Mouse (Mus musculus): ENCODE results near the gene Lpcat3. TPM values are rescaled to one million over a fixed set of nuclear protein-coding genes. Genes with fewer than 3 reads are reported as not detected.

Gene Lpcat3
- polyA plus RNA-seq, 1 experiment from 2014 or later, result 44.1 TPM

DNA sequence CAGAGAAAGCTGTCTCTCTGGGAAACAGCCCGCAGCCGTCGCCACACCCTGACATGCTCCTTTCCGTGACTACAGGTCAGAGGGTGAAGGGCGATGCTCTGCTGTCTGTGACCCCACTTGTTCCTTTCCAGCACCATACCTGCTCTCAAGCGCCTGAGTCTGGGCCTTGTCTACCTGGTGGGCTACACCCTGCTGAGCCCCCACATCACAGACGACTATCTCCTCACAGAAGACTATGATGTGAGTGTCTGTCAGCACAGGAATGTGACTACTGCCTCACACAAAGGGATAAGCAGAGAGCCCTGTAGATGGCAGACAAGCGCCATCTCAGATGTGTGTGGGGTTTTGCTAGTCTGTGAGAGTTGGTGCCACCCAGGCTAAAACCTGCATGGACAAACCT lies 38.5 kb downstream of the Lpcat3 start:
- H3K9me3 ChIP-seq, result no peaks in the 10 kb centered on the region
- peaks cover 6% of the 10 kb centered on the region for H3K4me1 ChIP-seq
- WGBS, result 83% methylated on average over 8 of the region's 8 CpGs
- no peak for DNase-seq (ENCODE audit: extremely low spot score, low spot score)
- no peak overlapping the region for H3K27ac ChIP-seq
- H3K36me3 ChIP-seq (replicated peaks), result peaks cover 79% of the 10 kb centered on the region
- no peak overlapping the region for H3K4me3 ChIP-seq
- H3K27me3 ChIP-seq (ENCODE audit: poor library complexity, severe bottlenecking), result no peaks in the 10 kb centered on the region

DNA sequence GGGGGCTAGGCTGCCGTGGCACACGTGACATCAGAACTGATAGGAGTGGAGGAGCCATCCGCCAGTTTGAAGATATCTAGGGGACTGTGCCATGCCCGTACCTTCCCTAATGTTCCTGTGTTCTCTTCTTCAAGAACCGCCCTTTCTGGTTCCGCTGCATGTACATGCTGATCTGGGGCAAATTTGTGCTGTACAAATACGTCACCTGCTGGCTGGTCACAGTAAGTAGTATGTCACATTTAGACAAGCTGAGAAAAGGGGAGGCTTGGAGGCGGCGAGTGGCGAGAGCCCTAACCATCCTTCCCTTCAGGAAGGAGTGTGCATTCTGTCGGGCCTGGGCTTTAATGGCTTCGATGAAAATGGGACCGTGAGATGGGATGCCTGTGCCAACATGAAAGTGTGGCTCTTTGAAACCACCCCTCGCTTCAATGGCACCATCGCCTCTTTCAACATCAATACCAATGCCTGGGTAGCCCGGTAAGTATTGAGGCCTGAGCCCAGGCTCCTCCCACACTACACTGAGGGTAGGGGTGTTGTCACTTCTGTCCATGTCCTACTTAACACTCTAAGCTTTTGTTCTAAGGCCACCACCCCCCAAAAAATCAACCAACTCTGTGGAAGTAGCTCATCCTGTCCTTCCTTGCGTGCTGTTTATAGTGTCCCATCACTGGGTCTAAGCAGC lies 39.4 kb downstream of the Lpcat3 start:
- peaks cover 88% of the 10 kb centered on the region for H3K36me3 ChIP-seq (replicated peaks)
- H3K27me3 ChIP-seq (ENCODE audit: poor library complexity, severe bottlenecking), result no peaks in the 10 kb centered on the region
- no peak for DNase-seq (ENCODE audit: extremely low spot score, low spot score)
- 95% methylated on average over 17 of the region's 17 CpGs for WGBS
- no peaks in the 10 kb centered on the region for H3K9me3 ChIP-seq
- no peak overlapping the region for H3K27ac ChIP-seq
- H3K4me1 ChIP-seq, result peaks cover 6% of the 10 kb centered on the region
- H3K4me3 ChIP-seq, result no peak overlapping the region

DNA sequence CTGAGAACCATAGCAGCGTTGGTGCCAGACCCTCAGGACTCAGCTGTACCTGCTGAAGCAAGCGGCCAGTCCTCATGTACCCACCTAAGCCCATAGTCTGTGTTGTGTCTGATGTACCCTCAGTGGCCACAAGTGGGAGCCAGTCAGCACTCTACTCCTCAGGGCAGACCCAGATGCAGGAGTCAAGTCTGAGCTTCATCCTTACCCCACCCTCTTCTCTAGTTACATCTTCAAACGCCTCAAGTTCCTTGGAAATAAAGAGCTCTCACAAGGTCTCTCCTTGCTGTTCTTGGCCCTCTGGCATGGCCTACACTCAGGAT lies 39.9 kb downstream of the Lpcat3 start:
- Histone ChIP-seq H3K27me3 (ENCODE audit: poor library complexity, severe bottlenecking) (no peaks in the 10 kb centered on the region), H3K27ac (no peak overlapping the region), H3K4me3 (no peak overlapping the region), H3K9me3 (no peaks in the 10 kb centered on the region), H3K36me3 (replicated peaks) (peaks cover 93% of the 10 kb centered on the region), H3K4me1 (peaks cover 6% of the 10 kb centered on the region)
- DNase-seq (ENCODE audit: extremely low spot score, low spot score), result peak; percentile 51
- 53% methylated on average over 3 of the region's 3 CpGs for WGBS

DNA sequence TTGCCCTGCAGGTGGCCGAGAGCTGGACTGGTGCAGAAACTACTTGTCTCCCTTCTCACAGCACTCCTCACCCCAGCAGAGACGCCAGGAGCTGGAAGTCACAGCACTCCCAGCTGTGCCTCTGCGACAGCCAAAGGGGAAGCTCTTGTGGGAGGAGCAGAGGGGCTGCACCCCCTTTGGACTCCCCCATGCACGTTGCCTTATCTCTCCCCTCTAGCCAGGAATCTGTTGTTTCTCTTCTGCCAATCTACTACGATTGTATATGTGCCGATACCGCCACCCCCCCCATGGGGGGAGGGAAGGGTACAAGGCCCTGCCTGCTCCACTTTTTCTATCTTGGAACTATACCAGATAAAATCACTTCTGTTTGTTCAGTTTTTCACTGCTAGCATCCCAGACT lies 41.0 kb downstream of the Lpcat3 start:
- peaks cover 100% of the 10 kb centered on the region for H3K36me3 ChIP-seq (replicated peaks)
- H3K9me3 ChIP-seq, result no peaks in the 10 kb centered on the region
- 86% methylated on average over 7 of the region's 7 CpGs for WGBS
- DNase-seq (ENCODE audit: extremely low spot score, low spot score), result no peak
- no peaks in the 10 kb centered on the region for H3K4me1 ChIP-seq
- no peak overlapping the region for H3K4me3 ChIP-seq
- H3K27ac ChIP-seq, result no peak overlapping the region
- no peaks in the 10 kb centered on the region for H3K27me3 ChIP-seq (ENCODE audit: poor library complexity, severe bottlenecking)

DNA sequence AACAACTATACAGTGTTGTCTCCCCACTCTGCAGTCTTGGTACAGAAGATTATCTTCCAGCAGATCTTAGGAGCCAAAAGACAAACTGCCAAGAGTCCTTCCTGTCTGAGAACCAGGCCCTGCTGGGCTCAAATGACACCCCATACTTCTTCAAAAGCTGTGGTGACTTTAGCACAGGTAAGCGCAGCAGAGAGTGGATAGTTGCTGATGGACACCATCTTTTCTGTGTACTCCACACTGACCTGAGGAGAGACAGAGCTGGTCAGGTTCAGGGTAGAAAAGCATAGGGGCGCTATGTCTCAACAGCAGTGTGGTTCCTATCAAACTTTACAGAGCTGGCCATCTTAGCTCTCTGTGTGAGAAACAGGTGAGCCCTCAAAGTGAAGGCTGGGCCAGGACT lies 41.6 kb downstream of the Lpcat3 start:
- H3K4me3 ChIP-seq, result no peak overlapping the region
- no peak overlapping the region for H3K27ac ChIP-seq
- peaks cover 3% of the 10 kb centered on the region for H3K4me1 ChIP-seq
- no peak for DNase-seq (ENCODE audit: extremely low spot score, low spot score)
- no peaks in the 10 kb centered on the region for H3K27me3 ChIP-seq (ENCODE audit: poor library complexity, severe bottlenecking)
- H3K9me3 ChIP-seq, result no peaks in the 10 kb centered on the region
- H3K36me3 ChIP-seq (replicated peaks), result peaks cover 100% of the 10 kb centered on the region
- WGBS, result 96% methylated on average over 2 of the region's 2 CpGs

DNA sequence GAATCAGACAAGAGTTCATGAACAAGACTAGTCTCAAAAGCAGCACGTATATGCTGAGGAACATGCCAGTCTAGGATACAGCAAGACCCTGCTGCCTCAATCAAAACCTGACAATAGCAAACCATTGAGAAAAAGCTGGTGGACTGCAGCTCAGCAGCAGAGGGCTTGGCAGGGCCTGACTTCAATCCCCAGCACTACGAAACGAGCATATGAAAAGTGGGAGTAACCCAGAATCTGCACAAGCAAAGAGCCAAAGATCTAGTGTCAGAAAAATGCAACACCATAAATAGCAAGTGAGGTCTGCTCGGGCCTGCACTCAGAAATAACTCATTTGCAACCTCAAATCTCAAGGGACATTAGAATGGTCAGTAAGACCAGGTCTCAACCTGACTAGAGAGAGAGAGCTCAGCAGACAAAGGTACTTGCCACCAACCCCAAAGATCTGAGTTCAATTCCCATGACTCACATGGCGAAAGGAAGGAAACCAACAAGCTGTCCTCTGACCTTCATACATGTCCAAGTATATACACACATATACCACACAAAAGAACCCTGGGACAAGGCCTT lies 43.3 kb downstream of the Lpcat3 start:
- peaks cover 97% of the 10 kb centered on the region for H3K36me3 ChIP-seq (replicated peaks)

DNA sequence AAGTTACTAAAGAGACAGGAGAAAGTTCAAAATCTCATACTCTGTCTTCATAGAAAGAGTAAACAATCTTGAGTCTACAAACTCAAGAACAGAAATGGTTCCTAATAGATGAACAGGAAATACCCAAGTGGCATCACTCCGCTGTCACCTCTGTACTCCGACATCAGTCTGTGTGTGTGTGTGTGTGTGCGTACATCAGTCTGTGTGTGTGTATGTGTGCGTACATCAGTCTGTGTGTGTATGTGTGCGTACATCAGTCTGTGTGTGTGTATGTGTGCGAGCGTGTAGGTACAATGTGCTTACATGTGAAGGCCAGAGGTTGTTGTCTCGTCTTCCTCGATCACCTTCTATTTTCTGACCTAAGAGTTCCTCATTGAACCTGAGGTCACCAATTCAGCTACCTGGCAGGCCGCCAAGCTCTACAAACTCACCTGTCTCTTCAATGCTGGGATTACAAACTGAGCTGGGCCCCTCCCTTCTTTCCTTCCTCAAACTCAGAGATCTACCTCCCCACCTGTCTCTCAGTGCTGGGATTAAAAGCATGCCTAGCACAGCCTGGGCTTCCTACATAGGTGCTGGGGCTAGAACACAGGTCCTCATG lies 45.6 kb downstream of the Lpcat3 start:
- no peak for DNase-seq (ENCODE audit: extremely low spot score, low spot score)
- Histone ChIP-seq H3K9me3 (no peaks in the 10 kb centered on the region), H3K27ac (no peak overlapping the region), H3K4me1 (peaks cover 30% of the 10 kb centered on the region), H3K4me3 (no peak overlapping the region), H3K36me3 (replicated peaks) (peaks cover 76% of the 10 kb centered on the region), H3K27me3 (ENCODE audit: poor library complexity, severe bottlenecking) (no peaks in the 10 kb centered on the region)
- WGBS, result 95% methylated on average over 10 of the region's 10 CpGs

More for the DNA sequence above, 43.3 kb downstream of the Lpcat3 start:
- DNase-seq (ENCODE audit: extremely low spot score, low spot score), result no peak
- Histone ChIP-seq H3K27me3 (ENCODE audit: poor library complexity, severe bottlenecking) (no peaks in the 10 kb centered on the region), H3K4me1 (peaks cover 20% of the 10 kb centered on the region), H3K27ac (no peak overlapping the region), H3K4me3 (no peak overlapping the region), H3K9me3 (no peaks in the 10 kb centered on the region)
- WGBS, result 92% methylated on average over 5 of the region's 5 CpGs

DNA sequence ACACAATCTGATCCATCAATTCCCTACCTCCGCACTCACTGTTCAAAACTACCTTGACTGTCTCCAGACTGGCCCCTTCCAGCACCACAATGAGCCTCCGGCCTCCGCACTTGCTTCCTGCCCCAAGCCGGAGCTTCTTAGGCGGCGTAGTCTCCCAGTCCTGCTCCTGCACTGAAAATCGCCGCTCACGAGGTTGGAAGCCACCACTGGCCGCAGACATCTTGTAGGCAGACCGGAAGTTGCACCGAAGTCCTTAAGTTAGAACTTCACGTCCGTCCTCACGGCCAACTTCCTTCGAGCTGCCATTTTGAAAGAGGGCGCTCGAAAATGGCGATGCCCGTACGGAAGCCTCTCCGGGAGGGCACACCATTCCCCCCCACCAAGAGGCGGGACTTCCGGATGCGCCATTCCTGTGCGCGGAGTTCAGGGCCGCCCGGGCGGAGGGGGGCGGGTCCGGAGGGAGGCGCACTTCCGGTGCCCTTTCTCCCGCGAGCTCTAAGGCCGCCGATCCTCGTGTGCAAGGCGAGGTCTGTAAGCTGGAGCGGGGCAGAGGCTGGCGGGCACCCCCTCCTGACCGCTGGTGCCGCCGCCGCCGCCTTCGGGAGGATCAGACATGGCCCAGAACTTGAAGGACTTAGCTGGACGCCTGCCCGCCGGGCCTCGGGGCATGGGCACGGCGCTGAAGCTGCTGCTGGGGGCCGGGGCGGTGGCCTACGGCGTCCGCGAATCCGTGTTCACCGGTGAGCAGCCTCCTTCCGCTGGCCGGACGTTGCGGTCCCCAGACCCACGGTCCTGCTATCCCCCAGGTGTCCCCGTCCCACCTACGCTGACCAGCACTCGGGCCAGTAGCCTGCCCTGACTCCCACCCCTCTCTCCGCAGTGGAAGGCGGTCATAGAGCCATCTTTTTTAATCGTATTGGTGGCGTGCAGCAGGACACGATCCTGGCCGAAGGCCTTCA lies 49.3 kb downstream of the Lpcat3 start, which contains the start of the genes Emg1 and Phb2:
Gene Emg1, minus strand, starts transcription at position 355 of the 959 bp plus-strand sequence.
Gene Phb2, plus strand, starts transcription at position 513 of the 959 bp plus-strand sequence.
- H3K4me3 ChIP-seq, result peak within 1 kb of the TSS; percentile 90
- H3K9me3 ChIP-seq, result no peaks in the 10 kb centered on the region
- under 1% methylated on average over 74 of the region's 76 CpGs for WGBS
- DNase-seq (ENCODE audit: extremely low spot score, low spot score), result peak; percentile 98
- peaks cover 76% of the 10 kb centered on the region for H3K36me3 ChIP-seq (replicated peaks)
- H3K27ac ChIP-seq, result peak within 1 kb of the TSS; percentile 93
- peaks cover 40% of the 10 kb centered on the region for H3K4me1 ChIP-seq
- no peaks in the 10 kb centered on the region for H3K27me3 ChIP-seq (ENCODE audit: poor library complexity, severe bottlenecking)

DNA sequence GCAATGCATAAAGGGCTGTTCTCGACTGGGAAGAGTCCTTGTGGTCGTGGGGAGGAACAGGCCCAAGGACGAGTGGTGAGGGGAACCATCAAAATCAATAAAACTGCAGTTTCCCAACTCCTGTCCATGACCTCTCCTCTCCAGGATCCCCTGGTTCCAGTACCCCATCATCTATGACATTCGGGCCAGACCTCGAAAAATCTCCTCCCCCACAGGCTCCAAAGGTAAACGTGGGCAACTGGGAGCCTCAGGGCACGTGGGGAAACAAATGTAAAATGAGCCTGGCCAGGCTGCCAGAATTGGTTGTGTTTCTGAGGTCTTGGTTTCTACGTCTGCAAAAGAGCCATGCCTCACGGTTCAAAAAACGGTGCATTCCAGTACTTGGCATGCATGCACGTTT lies 50.1 kb downstream of the Lpcat3 start:
- H3K27me3 ChIP-seq (ENCODE audit: poor library complexity, severe bottlenecking), result no peaks in the 10 kb centered on the region
- no peak for DNase-seq (ENCODE audit: extremely low spot score, low spot score)
- H3K9me3 ChIP-seq, result no peaks in the 10 kb centered on the region
- peak overlapping the region; percentile 93 for H3K27ac ChIP-seq
- 26% methylated on average over 11 of the region's 11 CpGs for WGBS
- peaks cover 76% of the 10 kb centered on the region for H3K36me3 ChIP-seq (replicated peaks)
- peak overlapping the region; percentile 90 for H3K4me3 ChIP-seq
- peaks cover 40% of the 10 kb centered on the region for H3K4me1 ChIP-seq

DNA sequence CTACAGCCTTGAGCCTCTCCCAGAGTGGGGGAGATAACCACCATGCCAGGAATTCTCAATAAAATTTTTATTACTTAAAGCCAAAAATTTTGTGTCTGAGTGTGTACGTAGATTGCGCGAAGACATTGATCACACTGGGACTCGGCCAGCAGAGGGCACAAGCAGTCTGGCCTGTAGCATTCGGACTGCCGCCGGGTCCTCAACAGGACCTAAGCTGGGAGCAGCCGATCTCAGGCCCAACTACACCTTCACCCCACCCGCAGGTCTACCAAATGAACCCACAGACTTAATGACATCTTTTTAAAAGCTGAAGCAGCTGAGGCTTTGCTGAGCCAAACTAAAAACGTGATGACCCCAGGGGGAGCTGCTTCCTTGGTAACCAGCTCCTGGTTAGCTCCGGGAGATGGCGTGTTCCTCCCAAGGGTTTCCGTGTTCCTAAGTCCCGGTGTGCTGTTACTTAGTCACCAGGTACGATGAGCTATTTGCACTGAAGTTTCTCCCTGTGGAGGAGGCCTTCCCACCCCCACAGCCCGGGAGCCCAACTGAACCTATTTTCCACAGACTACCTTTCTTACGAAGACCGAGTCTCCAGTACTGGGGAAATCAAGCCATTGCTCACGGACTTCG lies 54.1 kb downstream of the Lpcat3 start:
- DNase-seq (ENCODE audit: extremely low spot score, low spot score), result peak; percentile 54
- Histone ChIP-seq H3K27me3 (ENCODE audit: poor library complexity, severe bottlenecking) (no peaks in the 10 kb centered on the region), H3K4me3 (0 out of 2 replicates have a peak overlapping the region, but pooled peaks have one; percentile 23), H3K36me3 (replicated peaks) (peaks cover 51% of the 10 kb centered on the region), H3K4me1 (peaks cover 48% of the 10 kb centered on the region), H3K27ac (0 out of 2 replicates have a peak overlapping the region, but pooled peaks have one; percentile 5), H3K9me3 (no peaks in the 10 kb centered on the region)
- WGBS, result 67% methylated on average over 20 of the region's 20 CpGs

DNA sequence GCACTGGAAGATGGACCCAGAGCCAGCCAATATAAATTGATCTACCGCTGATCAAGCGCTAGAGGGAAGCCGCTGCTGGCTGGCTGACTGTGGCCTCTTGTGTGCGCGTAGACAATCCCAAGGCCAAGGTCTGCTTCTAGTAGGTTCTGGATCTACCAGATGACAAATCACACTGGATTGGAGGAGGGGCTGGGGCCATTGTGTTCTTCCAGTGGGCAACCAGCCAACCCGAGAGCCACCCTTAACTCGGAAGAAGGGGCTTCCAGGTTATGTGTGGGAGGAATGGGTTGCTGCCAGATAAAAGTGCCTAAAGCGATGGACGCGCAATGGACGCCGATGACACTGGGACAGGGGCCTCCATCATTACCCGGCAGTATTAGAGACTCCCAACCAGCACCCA lies 55.1 kb downstream of the Lpcat3 start:
- H3K4me1 ChIP-seq, result peaks cover 44% of the 10 kb centered on the region
- peak overlapping the region; percentile 67; the same call in 1 of the 2 replicates for H3K27ac ChIP-seq
- peak overlapping the region; percentile 23 for H3K4me3 ChIP-seq
- peaks cover 51% of the 10 kb centered on the region for H3K36me3 ChIP-seq (replicated peaks)
- H3K9me3 ChIP-seq, result no peaks in the 10 kb centered on the region
- H3K27me3 ChIP-seq (ENCODE audit: poor library complexity, severe bottlenecking), result no peaks in the 10 kb centered on the region
- WGBS, result 73% methylated on average over 13 of the region's 13 CpGs
- DNase-seq (ENCODE audit: extremely low spot score, low spot score), result no peak

DNA sequence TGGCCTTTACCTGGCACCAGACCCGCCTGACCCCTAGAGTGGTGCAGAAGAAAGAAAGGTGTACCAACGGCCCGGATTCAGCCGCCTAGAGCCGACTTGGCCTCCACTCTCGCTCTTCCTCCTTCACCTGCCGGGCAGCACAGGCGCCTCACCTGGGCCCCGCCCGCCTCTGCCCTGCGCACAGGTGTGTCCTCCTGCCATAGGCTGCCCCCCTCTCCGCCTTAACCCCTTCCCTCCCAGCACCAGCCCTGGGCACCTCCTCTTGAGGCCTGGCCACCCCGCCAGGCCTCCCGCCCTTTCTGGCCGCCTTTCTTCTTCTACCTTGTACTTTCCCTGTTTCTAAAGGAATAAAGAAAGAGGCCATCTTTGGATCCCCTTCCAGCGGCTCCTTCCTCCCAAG lies 55.9 kb downstream of the Lpcat3 start:
- peak overlapping the region; percentile 67 for H3K27ac ChIP-seq
- 44% methylated on average over 15 of the region's 16 CpGs for WGBS
- no peaks in the 10 kb centered on the region for H3K9me3 ChIP-seq
- H3K4me3 ChIP-seq, result peak overlapping the region; percentile 23
- no peaks in the 10 kb centered on the region for H3K27me3 ChIP-seq (ENCODE audit: poor library complexity, severe bottlenecking)
- no peak for DNase-seq (ENCODE audit: extremely low spot score, low spot score)
- peaks cover 47% of the 10 kb centered on the region for H3K36me3 ChIP-seq (replicated peaks)
- peaks cover 36% of the 10 kb centered on the region for H3K4me1 ChIP-seq
